Mouse (Mus musculus) forebrain, postnatal 0 days (tissue): ENCODE results near the gene Sox5. TPM values are rescaled to one million over a fixed set of nuclear protein-coding genes. Genes with fewer than 3 reads are reported as not detected.

Source experiments
- ATAC-seq: fragments of 200-750 bp; cut with Nextera tagmentation; 2 replicates; pipeline ENCODE4 v1.8.0; 2017; ENCODE audit warnings: mild to moderate bottlenecking, moderate library complexity
- DNase-seq: peaks from one replicate; pipeline ENCODE4 v3.0.0-alpha.2; 2015
- H3K27ac ChIP-seq: fragments of 300-500 bp; sonication (generic); 2 replicates; pipeline ENCODE4 v1.5.1; 2014; ENCODE audit warnings: low read depth, mild to moderate bottlenecking, antibody characterized with exemption, low read length, moderate library complexity, mixed read lengths
- H3K27me3 ChIP-seq: fragments of 300-500 bp; sonication (generic); 2 replicates; pipeline ENCODE4 v1.6.1; 2014; ENCODE audit warnings: mild to moderate bottlenecking, low read length, mixed read lengths; ENCODE audit not compliant: insufficient read depth
- H3K36me3 ChIP-seq: fragments of 300-500 bp; sonication (generic); 2 replicates; pipeline ENCODE4 v1.6.1; 2014; ENCODE audit warnings: mild to moderate bottlenecking, moderate library complexity; ENCODE audit not compliant: insufficient read depth
- H3K4me1 ChIP-seq: fragments of 300-500 bp; sonication (generic); 2 replicates; pipeline ENCODE4 v1.6.1; 2014; ENCODE audit warnings: antibody characterized with exemption; ENCODE audit not compliant: insufficient read depth
- H3K4me2 ChIP-seq: fragments of 300-500 bp; sonication (generic); 2 replicates; pipeline ENCODE4 v1.6.1; 2014; ENCODE audit warnings: low read depth, mild to moderate bottlenecking, moderate library complexity
- H3K4me3 ChIP-seq: fragments of 300-500 bp; sonication (generic); 2 replicates; pipeline ENCODE4 v1.5.1; 2014; ENCODE audit warnings: low read depth, low read length, mixed read lengths
- H3K9ac ChIP-seq: fragments of 300-500 bp; sonication (generic); 2 replicates; pipeline ENCODE4 v1.6.1; 2014; ENCODE audit warnings: mild to moderate bottlenecking
- H3K9me3 ChIP-seq: fragments of 300-500 bp; sonication (generic); 2 replicates; pipeline ENCODE4 v1.6.1; 2016; ENCODE audit warnings: low read length
- CTCF ChIP-seq: sonication (generic); IDR thresholded peaks from 2 replicates; pipeline ENCODE4 v1.5.1; 2016; ENCODE audit warnings: antibody characterized with exemption, control low read depth, low read depth
- WGBS: fragments of 180-500 bp; shearing (Covaris S2); extraction: QIAGEN DNeasy Blood & Tissue Kit; methylation state at CpG from one replicate; pipeline ENCODE4 v1.1.7; 2014; 5-methylcytosine and 5-hydroxymethylcytosine counted together
- polyA plus RNA-seq: library from polyadenylated mRNA; unstranded; fragments of >200 nt; fragmentation: Nextera tagmentation; extraction: Ambion mirVana; gene quantifications from 2 replicates; pipeline ENCODE4 v1.2.1, GENCODE M21; 2015
- total RNA-seq: library from RNA; depleted of rRNA; stranded (reverse); fragments of >200 nt; gene quantifications from 2 replicates; pipeline ENCODE4 v1.2.3, GENCODE M21; 2014

Sox5 gene
- total and polyA plus RNA-seq, 2 experiments from 2014 or later: 31.6 to 62.8 TPM

DNA sequence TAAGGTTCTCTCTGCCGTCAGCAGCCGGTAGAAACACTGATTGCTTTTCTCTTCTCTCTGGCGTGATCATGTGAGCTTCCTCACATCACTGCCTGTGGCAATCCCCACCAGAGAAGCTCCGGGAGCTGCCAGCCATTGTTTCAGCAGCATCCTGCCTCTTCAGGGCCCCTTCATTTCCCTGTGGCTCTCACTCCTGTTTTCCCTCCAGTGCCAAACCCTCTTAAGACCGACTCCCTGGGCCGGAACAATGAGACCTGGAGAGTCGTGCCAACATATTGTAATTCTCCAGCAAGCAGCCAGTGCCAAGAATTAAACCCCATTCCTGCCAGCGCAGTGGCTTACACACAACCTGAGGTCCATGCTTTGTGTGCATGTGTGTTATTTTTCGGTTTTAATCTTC, 736.3 kb downstream of the Sox5 start:
- Histone ChIP-seq H3K9me3 (no peaks in the 10 kb centered on the region), H3K4me3 (no peak overlapping the region), H3K4me2 (peak overlapping the region; percentile 25), H3K4me1 (peaks cover 7% of the 10 kb centered on the region; the same call in 1 of the 2 replicates), H3K9ac (peak overlapping the region; percentile 39), H3K27me3 (no peaks in the 10 kb centered on the region), H3K27ac (0 out of 2 replicates have a peak overlapping the region, but pooled peaks have one; percentile 29), H3K36me3 (no peaks in the 10 kb centered on the region)
- DNase-seq (peak; percentile 66), ATAC-seq (peak; percentile 85)
- 7% methylated on average over 9 of the region's 9 CpGs for WGBS
- TF ChIP-seq CTCF: no peak

DNA sequence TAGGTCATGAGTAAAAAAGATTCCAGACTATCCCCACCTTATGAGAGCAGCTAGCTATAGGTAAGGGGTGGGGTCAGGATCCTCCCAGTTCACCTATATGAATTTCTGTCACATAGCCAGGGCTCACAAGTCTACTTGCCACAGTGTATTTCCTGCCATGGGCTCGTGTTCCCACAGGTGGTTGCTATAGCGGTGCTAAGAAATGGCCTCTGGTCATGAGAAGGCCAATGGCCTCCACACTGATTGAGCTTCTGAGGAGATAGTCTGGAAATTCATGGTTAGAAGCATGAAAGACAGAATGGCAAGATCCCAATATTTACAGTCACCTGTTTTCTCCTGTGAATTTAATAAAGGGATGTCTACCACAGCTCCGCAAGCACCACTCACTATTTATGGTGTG, 737.4 kb downstream of the Sox5 start:
- DNase-seq: no peak
- WGBS: 89% methylated on average over 3 of the region's 3 CpGs
- no peaks in the 10 kb centered on the region for H3K9me3 ChIP-seq

DNA sequence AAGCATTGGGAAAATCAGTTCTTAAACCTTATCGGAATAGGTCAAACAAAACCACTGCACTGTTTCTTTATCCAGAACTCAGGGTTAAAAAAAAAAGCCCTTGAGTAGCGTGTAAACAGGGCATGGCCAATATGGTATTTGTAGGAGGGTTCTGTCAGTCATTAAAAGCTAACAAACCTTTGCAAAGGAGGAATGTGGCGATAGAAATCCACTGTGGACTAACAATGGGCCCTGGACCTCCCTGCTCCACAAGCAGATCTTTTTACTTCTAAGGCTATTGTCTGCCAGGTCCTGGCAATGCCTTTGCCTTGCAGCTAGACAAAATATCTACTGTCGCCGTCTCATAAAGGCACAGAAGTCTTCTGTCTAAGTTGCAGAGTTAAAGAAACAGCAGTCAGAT, 738.8 kb downstream of the Sox5 start:
- DNase-seq (no peak), ATAC-seq (no peak)
- Histone ChIP-seq H3K4me2 (no peak overlapping the region), H3K36me3 (no peaks in the 10 kb centered on the region), H3K9me3 (no peaks in the 10 kb centered on the region), H3K9ac (no peak overlapping the region), H3K27me3 (no peaks in the 10 kb centered on the region), H3K27ac (no peak overlapping the region), H3K4me3 (no peak overlapping the region), H3K4me1 (peaks cover 7% of the 10 kb centered on the region; the same call in 1 of the 2 replicates)
- TF ChIP-seq CTCF: no peak
- WGBS: 19% methylated on average over 5 of the region's 5 CpGs

More for the DNA sequence above, 737.4 kb downstream of the Sox5 start:
- H3K27ac ChIP-seq: no peak overlapping the region
- no peaks in the 10 kb centered on the region for H3K36me3 ChIP-seq
- peaks cover 7% of the 10 kb centered on the region; the same call in 1 of the 2 replicates for H3K4me1 ChIP-seq
- H3K27me3 ChIP-seq: no peaks in the 10 kb centered on the region
- no peak for ATAC-seq
- no peak overlapping the region for H3K4me3 ChIP-seq
- H3K4me2 ChIP-seq: no peak overlapping the region
- TF ChIP-seq CTCF: no peak
- H3K9ac ChIP-seq: no peak overlapping the region

DNA sequence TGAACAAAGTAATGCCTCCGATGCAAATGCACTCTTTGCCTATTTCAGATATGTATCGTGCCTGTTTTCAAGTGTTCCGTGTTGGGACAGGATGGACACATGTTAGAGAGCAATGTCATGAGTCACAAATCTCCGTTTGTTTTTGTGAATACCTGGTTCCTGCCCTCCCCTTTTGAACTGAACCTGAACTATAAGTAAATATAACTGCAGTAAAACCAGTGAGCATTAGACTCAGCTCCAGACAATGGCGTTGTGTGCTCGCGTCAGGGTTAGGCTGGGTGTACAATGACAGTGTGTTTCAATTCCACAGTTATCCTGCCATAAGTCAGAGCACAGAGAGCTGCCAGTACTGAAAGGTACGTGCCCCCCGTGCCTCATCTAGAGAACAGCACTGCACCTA, 739.8 kb downstream of the Sox5 start:
- Histone ChIP-seq H3K36me3 (no peaks in the 10 kb centered on the region), H3K27ac (no peak overlapping the region), H3K4me1 (peaks cover 7% of the 10 kb centered on the region; the same call in 1 of the 2 replicates), H3K4me2 (no peak overlapping the region), H3K27me3 (no peaks in the 10 kb centered on the region), H3K9me3 (no peaks in the 10 kb centered on the region), H3K4me3 (no peak overlapping the region), H3K9ac (no peak overlapping the region)
- no peak for ATAC-seq
- WGBS: 49% methylated on average over 9 of the region's 9 CpGs
- DNase-seq: no peak
- no peak for TF ChIP-seq CTCF

DNA sequence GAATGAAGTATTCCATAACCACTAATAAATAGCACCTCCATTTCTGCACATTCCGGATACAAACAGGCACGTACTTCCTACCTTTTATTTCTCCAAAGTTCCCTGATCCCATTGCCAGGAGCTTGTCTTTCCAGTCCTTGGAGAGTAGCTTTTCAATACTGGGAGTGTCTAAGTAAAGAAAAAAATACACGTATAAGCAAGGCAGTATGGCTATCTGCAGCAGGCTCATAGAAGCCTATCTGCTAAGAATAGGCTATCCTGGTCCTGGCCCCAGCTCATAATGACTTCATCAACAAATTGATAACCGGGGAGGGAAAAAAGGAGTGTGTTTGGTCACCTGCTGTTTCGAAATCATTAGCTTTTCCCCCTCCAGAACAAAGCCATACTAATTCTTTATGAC, 740.6 kb downstream of the Sox5 start:
- Histone ChIP-seq H3K4me1 (peaks cover 7% of the 10 kb centered on the region; the same call in 1 of the 2 replicates), H3K9me3 (no peaks in the 10 kb centered on the region), H3K4me2 (no peak overlapping the region), H3K27ac (no peak overlapping the region), H3K9ac (no peak overlapping the region), H3K36me3 (no peaks in the 10 kb centered on the region), H3K27me3 (no peaks in the 10 kb centered on the region), H3K4me3 (no peak overlapping the region)
- 38% methylated on average over 5 of the region's 5 CpGs for WGBS
- ATAC-seq (no peak), DNase-seq (no peak)
- TF ChIP-seq CTCF: no peak

DNA sequence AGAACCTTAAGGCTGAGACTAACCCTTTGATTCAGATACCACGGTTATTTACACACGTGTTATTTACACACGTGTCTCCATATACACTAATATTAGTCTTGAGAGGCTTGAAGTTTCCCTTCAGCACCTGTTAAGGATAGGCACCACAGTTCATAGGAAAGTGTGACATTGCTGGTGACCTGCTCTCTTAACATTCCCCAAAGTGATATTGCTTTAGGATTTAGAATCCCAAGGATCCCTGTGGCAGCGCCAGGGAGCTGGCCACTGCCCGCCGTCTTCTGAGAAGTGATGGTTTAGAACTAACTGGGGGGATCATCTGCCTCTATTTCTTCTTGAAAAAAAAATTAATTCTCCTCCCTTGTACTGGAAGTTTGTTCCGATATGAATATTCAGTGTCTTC, 741.4 kb downstream of the Sox5 start:
- 0 out of 2 replicates have a peak, but pooled peaks cover 4% of the 10 kb centered on the region for H3K4me1 ChIP-seq
- WGBS: 89% methylated on average over 7 of the region's 7 CpGs
- H3K27ac ChIP-seq: no peak overlapping the region
- no peaks in the 10 kb centered on the region for H3K9me3 ChIP-seq
- H3K4me2 ChIP-seq: no peak overlapping the region
- no peak for TF ChIP-seq CTCF
- no peak overlapping the region for H3K9ac ChIP-seq
- ATAC-seq (no peak), DNase-seq (no peak)
- H3K36me3 ChIP-seq: no peaks in the 10 kb centered on the region
- H3K4me3 ChIP-seq: no peak overlapping the region
- no peaks in the 10 kb centered on the region for H3K27me3 ChIP-seq

DNA sequence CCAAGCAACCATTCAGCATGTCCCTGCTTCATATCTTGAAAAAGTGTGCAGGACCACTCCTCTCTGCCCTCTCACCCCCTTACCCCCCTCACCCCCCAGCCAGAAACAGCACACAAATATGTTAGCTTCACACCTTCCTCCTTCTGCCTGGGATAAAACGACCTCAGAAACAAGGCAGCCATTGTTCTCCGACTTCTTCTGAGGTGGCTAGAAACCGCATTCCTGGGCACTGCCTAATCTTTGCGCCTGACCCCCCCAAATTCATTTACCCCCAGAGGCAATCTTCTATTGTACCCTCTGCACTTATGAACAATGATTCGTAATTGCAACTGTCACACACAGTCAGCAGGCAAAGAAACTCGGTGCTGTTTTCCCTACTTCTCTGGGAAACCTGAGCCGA, 742.6 kb downstream of the Sox5 start:
- Histone ChIP-seq H3K9me3 (no peaks in the 10 kb centered on the region), H3K4me1 (no peaks in the 10 kb centered on the region), H3K9ac (no peak overlapping the region), H3K4me3 (no peak overlapping the region), H3K36me3 (no peaks in the 10 kb centered on the region), H3K27ac (no peak overlapping the region), H3K27me3 (no peaks in the 10 kb centered on the region), H3K4me2 (no peak overlapping the region)
- WGBS: 12% methylated on average over 7 of the region's 7 CpGs
- DNase-seq (no peak), ATAC-seq (no peak)
- no peak for TF ChIP-seq CTCF
